Mouse (Mus musculus): Measurements from ENCODE around the gene Itm2b.

Itm2b gene

DNA sequence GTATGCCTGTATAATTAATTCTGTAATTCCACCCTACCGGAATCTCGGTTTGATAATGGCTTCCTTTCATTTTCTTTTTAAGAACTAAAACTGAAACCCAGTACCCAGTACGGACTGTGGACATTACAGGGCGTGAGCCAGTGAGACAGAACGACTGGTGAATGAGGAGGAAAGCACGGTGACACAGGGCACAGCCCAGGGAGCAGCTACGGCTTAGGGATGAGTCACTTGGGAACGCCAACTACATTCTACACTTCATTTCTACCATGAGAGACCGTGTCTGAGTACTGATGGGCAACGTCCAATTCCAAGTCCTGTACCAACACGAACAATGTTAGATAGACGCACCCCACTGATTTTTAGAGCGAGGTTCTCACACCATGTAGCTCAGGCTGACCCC is 16.1 kb downstream of the Itm2b start:
- DNase-seq (ENCODE audit: low read depth): no peak

GRCm38 (mm10) chr14:73368221-73368620 is 16.9 kb downstream of the Itm2b start:
- DNase-seq (ENCODE audit: low read depth): no peak

DNA sequence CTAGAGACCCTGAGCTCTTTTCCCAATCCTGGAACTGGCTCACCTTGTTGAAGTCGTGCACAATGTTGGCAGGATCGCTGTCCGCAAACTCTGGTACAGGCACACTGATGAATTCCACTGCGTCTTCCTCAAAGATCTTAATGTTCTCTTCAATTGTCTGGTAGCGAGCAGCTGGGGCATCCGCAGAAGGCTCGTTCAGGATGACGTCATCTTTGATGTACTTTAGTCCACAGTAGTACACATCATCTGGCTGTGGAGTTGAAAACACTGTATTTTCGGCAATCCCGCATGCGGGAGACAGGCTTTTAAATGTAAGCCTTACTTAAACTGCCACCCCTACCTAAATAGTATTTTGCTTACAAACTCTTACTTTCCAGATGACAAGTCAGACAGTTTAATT is 18.8 kb downstream of the Itm2b start:
- DNase-seq (ENCODE audit: low read depth): no peak

DNA sequence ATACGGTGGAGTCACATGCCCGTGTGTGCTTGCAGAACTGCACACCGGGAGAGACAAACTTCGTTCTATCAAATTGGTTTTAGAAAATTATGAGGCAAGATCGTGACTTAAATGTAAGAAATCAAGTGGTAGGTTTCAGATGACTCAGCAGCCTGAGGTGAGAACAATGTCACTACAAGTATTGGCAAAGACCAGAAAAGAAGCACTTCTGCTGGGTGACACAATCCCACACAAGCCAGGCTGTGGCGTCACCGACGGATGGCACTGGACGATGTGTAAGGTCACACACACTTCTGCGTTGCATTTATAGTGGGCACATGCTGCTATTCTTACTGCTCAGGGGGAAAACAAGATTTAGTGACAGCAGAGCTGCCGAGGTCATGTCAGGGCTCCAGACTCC is 21.3 kb downstream of the Itm2b start:
- DNase-seq (ENCODE audit: low read depth): no peak

DNA sequence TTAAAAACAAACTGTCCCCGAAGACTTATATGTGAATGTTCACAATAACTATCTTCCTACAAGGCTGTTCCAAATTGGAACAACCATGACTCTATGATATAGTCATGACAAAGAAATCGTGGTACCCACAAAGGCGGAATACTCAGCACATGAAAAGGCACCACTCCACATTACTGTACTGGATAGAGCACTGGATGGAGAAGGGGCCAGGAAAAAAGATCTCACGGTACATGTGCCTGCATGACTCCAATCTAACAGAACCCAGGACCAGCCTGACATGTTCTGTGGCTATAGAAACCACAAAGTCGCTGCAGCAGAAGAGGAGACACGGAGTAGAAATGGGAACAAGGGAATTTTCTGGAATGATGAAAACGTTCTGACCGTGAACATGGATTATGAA is 30.4 kb downstream of the Itm2b start:
- DNase-seq (ENCODE audit: low read depth): no peak

DNA sequence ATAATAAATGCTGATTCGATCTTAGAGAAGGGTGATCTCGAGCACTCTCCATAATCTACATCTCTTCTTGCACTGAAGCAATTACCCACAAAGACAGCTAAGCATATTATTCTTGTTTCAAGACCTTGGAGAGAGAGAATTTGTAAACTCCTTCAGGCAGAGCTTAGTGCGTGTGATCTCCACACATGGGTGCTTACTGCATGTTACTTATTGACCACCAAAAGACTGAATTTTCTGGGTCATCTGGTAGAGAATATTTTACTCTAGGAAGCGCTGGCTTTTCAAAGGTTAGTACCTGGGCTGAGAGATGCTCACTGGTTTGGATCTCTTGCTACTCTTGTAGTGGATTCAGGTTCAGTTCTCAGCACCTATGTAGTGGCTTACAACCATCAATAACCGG is 34.0 kb downstream of the Itm2b start:
- no peak for DNase-seq (ENCODE audit: low read depth)

- DNase-seq (ENCODE audit: low read depth): peak; percentile 45
Measured at GRCm38 (mm10) chr14:73350029-73350428, 35.1 kb downstream of the Itm2b start.

GRCm38 (mm10) chr14:73349061-73349670 is 35.9 kb downstream of the Itm2b start:
- DNase-seq (ENCODE audit: low read depth): peak; percentile 70

- DNase-seq (ENCODE audit: low read depth): peak; percentile 35
Measured at GRCm38 (mm10) chr14:73347302-73347701, 37.8 kb downstream of the Itm2b start.

DNA sequence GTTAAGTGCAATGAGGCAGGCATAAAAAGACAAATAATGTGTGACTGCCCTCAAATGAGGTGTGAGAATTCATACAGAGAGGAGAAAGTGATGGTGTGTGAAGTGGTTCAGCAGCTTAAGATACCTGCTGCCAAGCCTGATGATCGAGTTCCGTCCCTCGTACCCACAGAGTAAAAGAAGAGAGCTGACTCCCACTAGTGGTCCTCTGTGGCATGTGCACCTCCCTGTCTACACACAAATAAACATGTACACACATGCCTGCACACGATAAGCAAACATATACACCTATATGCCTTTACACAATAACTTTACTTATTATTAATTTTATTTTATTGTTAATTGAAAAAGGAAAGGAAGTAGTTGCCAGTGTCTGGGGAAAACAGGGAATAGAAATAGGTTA is 39.5 kb downstream of the Itm2b start:
- no peak for DNase-seq (ENCODE audit: low read depth)

DNA sequence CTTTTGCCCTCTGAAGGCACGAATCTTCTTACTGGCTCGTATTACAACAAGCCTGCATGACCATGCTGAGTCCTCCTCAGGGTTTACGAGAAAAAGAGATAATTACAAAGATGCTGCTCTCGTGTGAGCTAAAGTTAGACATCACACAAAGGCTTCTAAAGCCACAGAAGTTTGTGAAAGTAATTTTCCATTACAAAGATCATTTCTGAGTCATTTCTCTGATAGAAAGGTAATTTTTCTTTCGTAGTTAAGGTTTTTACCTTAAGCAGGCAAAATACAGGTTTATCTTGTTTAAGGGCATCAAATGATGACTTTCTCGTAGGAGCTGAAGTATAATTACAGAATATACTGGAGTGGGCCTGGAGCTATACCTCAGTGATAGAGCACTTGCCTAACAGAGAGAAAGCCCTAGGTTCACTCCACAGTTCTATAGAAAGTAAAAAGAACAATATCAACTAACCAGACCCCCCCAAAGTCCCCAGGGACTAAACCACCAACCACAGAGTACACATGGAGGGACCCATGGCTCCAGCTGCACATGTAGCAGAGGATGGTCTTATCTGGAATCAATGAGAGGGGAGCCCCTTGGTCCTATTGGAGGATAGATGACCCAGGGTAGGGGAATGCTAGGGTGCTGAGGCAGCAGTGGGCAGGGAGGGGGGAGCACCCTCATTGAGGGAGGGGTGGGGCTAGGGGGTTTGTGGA is 44.9 kb downstream of the Itm2b start:
- DNase-seq (ENCODE audit: low read depth): peak; percentile 45

- DNase-seq (ENCODE audit: low read depth): no peak
Measured at GRCm38 (mm10) chr14:73339615-73340014, 45.5 kb downstream of the Itm2b start.

- no peak for DNase-seq (ENCODE audit: low read depth)
Measured at GRCm38 (mm10) chr14:73336316-73337080, 48.6 kb downstream of the Itm2b start.

DNA sequence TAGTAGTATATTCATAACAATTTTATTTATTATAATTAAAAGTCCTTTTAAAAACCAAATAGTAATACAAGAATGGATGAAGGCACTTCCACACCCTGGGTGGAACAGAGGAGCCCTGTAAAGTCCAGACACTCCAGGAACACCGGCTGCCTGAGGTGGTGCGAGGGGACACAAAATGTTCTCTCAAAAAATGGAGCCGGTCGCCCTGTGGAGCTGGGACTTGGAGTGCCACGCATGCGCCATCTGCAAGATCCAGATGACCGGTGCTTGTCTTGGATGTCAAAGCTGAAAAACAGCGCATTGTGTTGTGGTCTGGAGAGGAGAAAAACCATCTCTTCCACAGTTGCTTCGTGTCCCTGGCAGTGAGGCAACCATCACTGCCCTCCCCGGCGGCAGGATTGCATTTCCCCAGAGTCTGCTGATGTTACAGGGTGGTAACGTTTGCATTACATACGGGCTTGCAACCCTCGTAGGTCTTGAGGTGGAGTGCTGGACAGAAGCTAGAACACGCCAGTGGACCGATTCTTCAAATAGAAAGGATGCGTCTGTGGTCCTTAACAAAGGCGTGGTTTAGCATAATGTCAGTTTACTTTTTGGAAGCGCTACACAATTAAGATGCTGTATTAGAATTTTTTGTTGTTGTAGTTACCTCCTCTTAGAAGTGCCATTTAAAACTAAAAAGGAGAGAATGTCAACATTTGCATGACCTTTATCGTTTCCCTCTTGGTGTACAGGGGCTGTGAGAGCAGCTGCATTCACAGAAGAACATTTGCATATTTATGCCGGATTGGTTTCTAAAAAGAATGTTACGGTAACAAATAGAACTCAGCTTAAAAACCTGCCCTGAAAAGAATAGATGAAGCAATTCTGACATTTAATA is 49.9 kb downstream of the Itm2b start:
- DNase-seq (ENCODE audit: low read depth): no peak

DNA sequence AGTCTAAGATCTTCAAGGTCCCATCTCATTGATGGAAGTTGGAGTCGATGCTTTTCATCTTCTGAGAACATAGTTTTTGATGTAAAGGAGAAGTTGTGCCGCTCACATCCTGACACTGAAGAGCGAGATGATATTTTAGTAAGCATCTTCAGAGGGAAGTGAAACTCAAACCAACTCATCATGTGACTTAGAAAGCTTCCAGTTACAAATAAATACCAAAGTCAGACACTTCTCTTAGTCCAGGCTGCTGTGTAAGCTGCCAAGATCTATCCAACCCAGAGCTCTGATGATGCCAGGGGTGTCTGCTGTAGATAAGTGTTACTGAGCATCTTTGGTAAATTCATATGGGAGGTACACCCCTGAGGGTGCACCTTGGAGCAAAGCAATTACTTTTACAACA is 51.2 kb downstream of the Itm2b start:
- DNase-seq (ENCODE audit: low read depth): peak; percentile 55

- DNase-seq (ENCODE audit: low read depth): no peak
Measured at GRCm38 (mm10) chr14:73331386-73331785, 53.7 kb downstream of the Itm2b start.

GRCm38 (mm10) chr14:73329871-73330270 is 55.2 kb downstream of the Itm2b start:
- DNase-seq (ENCODE audit: low read depth): no peak

DNA sequence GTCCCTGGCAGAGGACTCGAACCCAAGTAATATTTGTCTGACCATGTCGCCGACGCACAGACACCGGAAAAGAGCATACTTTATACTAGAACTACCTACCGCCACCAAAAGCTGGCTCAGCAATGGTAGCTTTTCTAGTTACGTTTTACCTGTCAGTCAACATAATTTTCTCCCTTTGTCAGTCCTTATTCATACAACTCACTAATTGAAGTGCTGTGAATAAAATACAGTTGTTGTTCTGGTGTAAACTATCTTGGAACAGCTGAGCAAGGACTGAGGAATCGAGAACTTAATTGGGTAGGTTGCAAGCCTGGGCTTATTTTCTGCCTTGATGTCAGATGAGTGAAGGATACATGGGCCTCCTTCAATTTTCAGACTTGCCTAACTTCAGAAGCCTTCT is 58.6 kb downstream of the Itm2b start:
- peak; percentile 61 for DNase-seq (ENCODE audit: low read depth)

- DNase-seq (ENCODE audit: low read depth): peak; percentile 84
Measured at GRCm38 (mm10) chr14:73325456-73326381, 59.4 kb downstream of the Itm2b start, which contains the start of gene Rb1. Rb1 (minus strand) TSS chr14:73325822.

GRCm38 (mm10) chr14:73324634-73325455 is 60.2 kb downstream of the Itm2b start:
- DNase-seq (ENCODE audit: low read depth): peak; percentile 61

Measured in naive thymus-derived CD4-positive, alpha-beta T cell, adult 2 months (primary cell).